Mouse (Mus musculus) heart, adult 9 months (tissue): Measurements from ENCODE around the gene Nup107.
"Not testable (repeated sequence)": the region's sequence is repeated elsewhere in the genome, so short reads cannot be mapped to it uniquely, and the experiment has no call there.

Experiments used
- DNase-seq, 2 experiments: peaks; one replicate each; pipeline ENCODE4 v3.0.0; 2022; ENCODE audit warnings: low spot score in 2 of 2

Nup107 gene

GRCm38 (mm10) chr10:117752304-117752821 is 40.1 kb downstream of the Nup107 start:
- DNase-seq = no peak

GRCm38 (mm10) chr10:117751744-117752143 is 40.8 kb downstream of the Nup107 start:
- no peak for DNase-seq

GRCm38 (mm10) chr10:117751282-117751610 is 41.3 kb downstream of the Nup107 start:
- no peak for DNase-seq

- DNase-seq = no peak
Observed at GRCm38 (mm10) chr10:117750529-117751281, 41.8 kb downstream of the Nup107 start.

- no peak for DNase-seq
Observed at GRCm38 (mm10) chr10:117749787-117750343, 42.6 kb downstream of the Nup107 start.

- DNase-seq = no peak
Observed at GRCm38 (mm10) chr10:117749050-117749686, 43.3 kb downstream of the Nup107 start.

GRCm38 (mm10) chr10:117748276-117749049 is 44.0 kb downstream of the Nup107 start:
- no peak for DNase-seq

- DNase-seq = no peak
Observed at GRCm38 (mm10) chr10:117747711-117748110, 44.8 kb downstream of the Nup107 start.

- peak; percentile 94 to 97 for DNase-seq
Observed at GRCm38 (mm10) chr10:117746297-117746883, 46.1 kb downstream of the Nup107 start, which contains the start of gene Slc35e3. TSS of gene Slc35e3 (minus strand) at chr10:117746365.

GRCm38 (mm10) chr10:117745570-117746296 is 46.8 kb downstream of the Nup107 start:
- DNase-seq = not testable (repeated sequence)

GRCm38 (mm10) chr10:117743917-117744316 is 48.6 kb downstream of the Nup107 start:
- no peak for DNase-seq

- DNase-seq = no peak
Observed at GRCm38 (mm10) chr10:117743182-117743581, 49.3 kb downstream of the Nup107 start.

- DNase-seq = no peak
Observed at GRCm38 (mm10) chr10:117742618-117743017, 49.9 kb downstream of the Nup107 start.

- no peak for DNase-seq
Observed at GRCm38 (mm10) chr10:117741698-117742475, 50.6 kb downstream of the Nup107 start.

GRCm38 (mm10) chr10:117740921-117741320 is 51.6 kb downstream of the Nup107 start:
- no peak for DNase-seq

GRCm38 (mm10) chr10:117740171-117740570 is 52.3 kb downstream of the Nup107 start:
- DNase-seq = no peak

GRCm38 (mm10) chr10:117739648-117739948 is 52.9 kb downstream of the Nup107 start:
- DNase-seq = no peak

- DNase-seq = no peak
Observed at GRCm38 (mm10) chr10:117738928-117739647, 53.4 kb downstream of the Nup107 start.

GRCm38 (mm10) chr10:117738140-117738921 is 54.2 kb downstream of the Nup107 start:
- no peak for DNase-seq
